Mouse (Mus musculus) adrenal gland, adult 8-10 months (tissue): ENCODE measurements at regions not wholly inside any gene's neighbourhood (a gene's known extent, or its start where the extent isn't known, plus 50 kb on each side); places are given as distances from the start of the nearest gene placed in this dataset.

Experiments used
- DNase-seq: peaks from one replicate; pipeline ENCODE4 v3.0.0; 2022

DNA sequence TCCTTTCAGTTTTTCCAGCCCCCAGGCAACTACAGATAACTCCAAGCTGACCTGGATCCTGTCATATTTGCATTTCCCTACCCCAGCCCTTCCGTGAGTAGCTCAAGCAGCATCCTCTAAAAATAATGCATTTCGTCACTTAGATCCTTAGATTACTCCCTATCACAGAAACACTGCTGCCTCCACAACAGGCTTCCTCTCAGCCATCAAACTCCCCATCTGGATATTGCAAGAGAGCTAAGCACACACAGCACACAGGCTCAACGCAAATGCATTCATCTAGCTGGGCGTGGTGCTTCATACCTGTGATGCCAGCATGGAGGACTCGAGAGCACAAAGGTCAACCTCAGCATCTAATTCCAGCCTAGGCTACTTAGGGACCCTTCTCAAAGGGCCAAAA, 260.9 kb downstream of the Sox4 start:
- DNase-seq, result no peak

DNA sequence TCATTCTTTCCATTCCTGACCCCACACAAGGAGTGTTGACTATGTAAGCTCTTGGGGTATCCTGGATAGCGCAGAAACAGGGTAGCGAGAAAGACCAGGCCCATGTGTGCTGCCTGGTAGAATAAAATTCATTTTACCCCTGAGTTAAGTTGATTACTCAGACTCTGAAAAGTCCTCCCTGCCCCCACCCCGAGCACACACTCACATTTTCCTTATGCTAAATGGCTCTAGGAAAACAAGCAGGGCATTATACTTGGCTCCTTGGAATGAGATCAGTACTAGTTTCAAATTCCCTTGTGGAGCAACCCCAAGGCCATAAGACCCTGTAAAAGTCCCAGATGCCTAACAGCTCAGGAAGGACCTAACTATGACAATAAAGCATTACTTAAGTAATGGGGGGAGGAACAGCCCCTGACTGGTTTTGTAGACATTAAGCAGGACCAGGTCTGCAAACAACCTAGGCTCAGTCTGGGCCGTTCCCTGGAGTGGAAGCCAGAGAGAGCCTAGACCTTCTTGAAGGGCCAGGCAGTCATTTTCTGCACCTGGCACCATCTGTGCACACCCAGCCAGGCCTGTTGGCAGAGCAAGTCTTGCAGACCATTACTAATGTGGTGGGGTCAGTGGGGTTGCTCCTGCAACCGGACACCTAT, 262.9 kb downstream of the Sox4 start:
- no peak for DNase-seq

DNA sequence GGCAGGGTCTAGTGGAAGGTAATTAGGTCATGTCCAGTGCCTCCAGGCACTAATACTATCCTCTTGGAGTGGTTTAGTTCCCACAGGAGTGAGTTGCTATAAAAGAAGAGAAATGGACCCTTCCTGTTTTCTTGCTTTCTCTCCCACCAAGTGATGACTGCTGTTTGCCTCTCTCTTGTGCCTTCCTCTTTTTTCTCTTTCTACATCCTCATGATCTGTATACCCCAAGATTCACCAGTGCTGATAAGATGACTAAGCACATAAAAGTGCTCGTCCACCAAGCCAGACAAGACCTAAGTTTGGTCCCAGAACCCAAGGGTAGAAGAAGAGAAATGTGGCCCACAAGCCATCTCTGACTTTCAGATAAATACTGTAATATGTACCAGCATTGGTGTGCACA, 265.7 kb downstream of the Sox4 start:
- no peak for DNase-seq

DNA sequence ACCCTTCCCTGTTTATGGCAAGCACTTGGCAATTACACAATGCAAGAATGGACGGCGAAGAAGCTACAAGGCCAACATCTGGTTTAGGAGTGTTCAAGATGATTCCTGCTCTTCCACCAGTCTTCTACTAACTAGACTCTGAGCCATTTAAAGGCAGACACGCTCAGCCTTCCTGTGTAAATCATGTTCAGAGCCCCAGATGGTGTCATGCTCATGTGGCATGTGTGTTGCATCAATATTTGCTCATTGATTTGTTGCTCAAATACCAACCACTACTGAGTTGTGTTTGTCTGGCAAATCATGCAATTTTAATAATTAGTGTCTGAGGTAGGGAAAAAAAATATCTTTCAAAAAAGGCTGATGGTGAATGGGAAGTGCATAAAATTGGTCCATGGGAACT, 269.2 kb downstream of the Sox4 start:
- no peak for DNase-seq

DNA sequence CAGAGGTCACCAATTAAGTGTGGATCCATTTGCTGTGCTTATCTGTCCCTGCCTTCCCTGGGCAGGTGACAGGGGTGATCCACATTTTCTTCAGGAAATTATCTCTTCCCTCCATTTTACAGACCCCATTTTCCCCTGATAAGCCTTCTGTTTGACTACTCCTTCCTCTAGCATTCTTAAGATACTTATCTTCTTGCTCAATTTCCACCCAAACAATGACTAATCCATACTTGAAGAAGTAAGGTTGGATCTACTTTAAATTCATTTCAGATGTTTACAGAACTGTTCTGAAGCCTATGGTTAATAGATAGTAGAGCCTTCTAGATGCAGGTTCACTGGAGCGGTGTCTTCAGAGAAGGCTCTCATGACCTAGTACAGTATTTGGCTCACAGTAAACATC, 273.2 kb downstream of the Sox4 start:
- DNase-seq, result no peak

DNA sequence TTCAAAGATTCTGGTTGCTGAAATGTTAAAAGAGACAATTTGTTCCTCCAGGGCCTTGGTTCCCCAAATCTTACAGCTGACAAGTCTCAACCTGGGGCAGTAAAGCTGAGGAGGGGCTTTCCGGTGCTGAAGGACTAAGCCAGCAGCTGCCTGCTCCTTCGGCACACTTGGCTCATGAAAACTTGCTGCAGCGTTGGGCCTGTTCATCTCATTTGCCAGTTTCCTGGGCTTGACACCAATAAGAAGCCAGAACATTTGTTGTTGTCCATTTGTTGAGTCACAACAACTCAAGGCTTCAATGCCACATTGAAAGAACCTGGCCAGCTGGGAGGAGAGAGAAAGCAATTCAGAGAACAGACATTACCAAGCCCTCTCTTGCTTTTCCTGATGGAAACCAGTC, 279.9 kb downstream of the Sox4 start:
- no peak for DNase-seq

DNA sequence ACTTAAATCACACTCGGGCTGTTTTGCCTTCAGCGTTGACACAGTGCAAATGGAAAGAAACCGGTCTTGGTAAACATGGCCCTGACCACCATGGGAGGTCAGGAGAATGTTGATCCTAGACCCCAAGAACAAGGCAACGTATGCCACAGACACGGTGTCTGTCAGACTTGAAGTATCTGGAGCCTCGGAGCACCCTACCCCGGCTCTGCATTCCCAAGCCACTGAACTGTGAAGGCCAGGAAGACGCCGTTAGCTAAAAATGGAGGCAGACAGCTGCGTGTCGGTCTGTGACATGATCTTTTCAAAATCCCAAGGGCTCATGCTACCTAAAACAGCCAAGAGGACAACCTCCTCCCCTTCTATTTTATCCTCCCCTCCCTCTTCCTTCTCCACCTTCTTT, 282.0 kb downstream of the Sox4 start:
- DNase-seq, result no peak

DNA sequence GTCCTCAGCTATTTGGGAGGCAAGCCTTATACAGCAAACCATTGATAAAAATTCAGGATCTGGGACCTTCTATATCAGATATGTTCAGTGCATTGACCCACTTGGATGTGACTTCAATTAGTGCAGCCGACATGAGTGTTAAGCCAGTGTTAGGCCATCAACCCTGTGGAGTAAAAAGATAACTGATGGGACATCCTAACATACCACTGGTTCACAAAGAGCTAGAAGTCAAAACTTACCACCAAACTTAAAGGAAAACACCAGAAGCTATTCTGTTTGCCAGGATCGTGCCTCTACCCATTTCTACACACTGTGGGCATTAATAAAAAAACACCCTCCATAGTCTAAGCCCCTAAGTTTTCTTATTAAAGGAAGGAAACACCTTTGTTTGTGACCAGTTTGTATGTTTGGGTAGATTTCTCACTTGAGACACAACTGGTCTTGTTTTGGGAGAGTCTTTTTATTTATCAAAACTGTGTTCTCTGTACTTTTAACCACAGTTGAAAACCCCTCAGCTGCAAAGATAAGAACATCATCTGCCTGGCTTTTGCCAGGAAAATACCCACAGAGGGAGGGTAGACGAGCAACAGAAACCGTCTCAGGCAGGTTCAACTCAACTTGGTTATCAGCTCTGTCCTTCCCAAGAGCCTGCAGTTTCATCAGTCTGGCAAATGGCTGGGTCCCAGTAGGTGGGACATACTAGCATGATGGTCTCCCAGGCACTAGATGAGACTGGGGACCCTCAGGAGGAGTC, 283.5 kb downstream of the Sox4 start:
- DNase-seq, result no peak

DNA sequence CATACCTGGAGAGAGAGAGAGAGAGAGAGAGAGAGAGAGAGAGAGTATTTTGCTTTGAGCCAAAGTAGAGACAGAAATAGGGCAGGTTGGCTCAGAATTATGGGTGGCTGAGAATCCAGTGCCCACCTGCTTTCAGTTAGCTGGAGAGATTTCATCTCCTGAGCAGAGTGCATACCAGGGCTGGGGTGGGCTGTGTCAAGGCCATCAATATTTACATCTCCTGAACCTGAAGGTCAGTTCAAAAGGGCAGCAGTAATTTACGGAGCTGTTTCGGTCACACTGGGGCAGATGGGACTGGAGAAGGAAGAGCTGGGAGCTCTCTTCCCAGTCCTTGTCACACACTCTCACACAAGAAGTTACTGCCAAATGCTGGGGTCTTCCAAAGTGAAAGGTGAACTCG, 286.7 kb downstream of the Sox4 start:
- no peak for DNase-seq

DNA sequence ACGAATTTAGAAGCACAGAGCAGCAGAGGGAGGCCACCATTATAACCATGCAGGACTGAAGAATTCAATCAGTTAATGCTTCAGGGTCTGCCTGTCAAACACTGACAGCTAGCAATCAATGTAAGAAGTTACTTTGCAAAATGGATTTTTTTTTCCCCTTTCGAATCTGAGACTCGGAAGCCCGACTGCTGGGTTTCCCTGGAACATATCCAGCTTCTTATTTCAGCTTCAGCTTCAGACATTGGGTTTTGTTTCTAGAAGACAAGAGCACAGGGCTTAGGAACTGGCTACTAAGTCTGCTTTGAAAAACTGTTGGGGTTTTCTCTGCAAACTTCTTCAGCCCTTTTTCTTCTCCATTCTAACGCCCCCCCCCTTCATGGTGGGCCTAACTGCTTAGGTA, 288.4 kb downstream of the Sox4 start:
- DNase-seq, result no peak

DNA sequence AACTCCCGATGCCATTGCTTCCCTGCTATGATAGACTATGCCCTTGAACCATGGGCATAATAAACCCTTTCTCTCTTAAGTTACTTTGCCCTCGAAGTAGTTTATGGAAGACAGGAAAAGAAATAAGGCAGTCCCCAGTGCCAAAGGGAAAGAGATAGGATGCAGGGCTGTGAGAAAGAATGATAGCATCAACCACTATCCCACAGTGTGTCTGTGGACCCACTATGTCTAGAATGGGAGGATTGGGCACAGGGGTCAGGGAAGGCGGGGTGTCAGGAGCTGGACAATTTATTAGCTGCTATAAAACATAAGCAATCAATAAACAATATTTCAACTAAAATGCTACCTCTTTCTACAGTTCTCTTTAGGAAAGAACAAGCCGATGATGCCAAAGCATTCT, 288.8 kb downstream of the Sox4 start:
- no peak for DNase-seq

DNA sequence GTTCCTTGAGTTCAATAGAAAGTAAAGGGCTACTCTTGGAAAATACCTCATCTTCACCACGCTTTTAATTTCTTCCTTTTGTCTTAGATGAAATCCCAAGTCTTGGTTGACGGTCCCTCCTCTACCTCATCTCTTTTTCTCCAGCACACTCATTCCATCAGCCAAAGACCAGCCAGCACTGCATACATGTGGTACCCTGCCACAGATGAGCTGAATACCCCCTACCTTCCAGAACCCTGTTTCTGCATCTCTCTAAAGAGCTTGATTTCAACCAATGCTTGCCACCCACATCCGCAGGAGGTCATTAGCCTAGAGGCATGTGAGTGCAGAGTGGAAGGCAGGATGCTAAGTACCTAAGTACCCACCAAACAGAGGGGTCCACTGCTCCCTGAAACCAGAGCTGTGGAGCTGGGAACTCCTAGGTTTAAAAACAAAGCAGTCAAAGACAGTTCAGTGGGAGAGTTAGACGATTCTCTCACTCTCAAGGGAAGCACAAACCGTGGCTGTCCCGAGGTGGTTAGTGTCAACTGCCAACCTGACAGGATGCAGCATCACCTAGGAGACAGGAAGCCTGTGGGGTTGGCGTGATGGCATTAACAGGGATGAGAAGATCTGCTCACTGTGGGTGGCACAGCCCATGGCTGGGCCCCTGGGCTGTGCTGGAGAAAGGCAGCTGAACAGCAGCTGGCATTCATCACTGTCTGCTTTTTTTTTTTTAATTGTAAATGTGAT, 289.4 kb downstream of the Sox4 start:
- no peak for DNase-seq

DNA sequence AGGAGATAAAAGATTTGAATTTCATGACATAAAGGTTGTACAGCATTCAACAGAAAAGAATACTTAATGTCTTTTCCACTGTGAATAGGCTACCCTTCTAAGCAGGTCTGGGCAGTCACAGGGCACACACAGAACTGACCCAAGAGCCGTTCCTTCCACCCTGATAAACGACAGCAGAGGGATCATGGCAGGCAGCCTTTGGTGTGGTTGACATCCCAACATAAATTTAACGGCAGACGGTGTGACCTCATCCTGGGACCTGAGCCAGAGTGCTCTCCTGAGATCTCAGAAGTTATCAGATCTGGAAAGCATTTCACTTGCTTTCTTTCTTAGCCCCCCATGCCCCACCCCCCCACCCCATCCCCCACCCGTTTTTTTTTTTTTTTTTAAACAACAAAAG, 290.1 kb downstream of the Sox4 start:
- peak; percentile 20 for DNase-seq

DNA sequence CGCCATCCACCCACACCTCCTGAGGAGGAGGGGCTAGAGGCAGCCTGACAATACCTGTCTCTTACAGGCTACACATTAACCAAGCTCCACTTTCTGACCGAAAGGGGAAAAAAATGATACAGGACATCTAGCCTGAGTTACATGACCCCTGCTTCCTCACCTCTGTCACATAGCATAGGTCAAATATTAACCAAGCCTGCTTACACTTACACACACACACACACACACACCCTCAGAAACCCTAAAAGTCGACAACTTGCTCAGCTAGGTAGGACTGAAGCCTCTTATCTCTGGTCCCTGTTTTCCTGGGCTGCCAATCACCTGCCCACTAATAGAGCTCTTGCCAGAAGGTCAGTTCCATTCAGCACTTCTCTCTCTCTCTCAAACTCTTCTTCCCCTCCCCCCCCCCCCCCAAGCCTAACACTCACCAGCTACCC, 291.2 kb downstream of the Sox4 start:
- DNase-seq, result no peak

DNA sequence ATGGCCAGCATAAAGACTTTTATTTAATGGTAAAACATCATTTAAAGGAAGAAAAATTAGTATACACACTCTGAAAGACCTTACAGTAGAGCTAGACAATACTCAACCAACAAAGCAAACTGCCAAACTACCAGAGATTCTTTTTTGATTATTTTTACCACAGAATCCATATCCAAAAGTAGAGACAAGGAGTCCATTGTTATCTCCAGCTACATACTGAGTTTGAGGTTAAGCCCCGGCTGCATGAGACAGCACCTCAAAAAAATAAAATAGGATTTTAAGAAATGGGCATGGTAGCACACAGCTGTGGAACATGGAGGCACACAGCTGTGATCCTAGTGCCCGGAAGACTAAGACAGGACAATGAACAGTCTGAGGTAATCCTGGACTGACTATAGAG, 293.4 kb downstream of the Sox4 start:
- DNase-seq, result no peak

DNA sequence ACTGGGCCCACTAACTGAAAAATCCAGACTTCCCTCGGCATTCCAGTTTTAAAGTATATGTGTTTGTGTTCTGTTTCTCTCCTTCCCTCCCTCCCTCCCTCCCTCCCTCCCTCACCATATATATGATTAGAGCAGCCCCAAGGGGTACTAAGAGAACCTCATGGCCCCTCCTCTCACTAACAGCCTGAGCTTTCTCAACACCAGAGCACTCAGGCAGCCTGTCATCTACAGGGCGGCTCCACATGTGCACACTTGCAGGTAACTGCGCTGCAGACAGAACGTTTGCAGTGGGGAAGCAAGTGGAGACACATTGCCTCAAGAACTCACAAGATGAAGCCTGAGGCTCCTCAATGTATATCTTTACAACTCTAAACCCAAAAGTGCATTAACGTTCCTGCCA, 294.9 kb downstream of the Sox4 start:
- no peak for DNase-seq

DNA sequence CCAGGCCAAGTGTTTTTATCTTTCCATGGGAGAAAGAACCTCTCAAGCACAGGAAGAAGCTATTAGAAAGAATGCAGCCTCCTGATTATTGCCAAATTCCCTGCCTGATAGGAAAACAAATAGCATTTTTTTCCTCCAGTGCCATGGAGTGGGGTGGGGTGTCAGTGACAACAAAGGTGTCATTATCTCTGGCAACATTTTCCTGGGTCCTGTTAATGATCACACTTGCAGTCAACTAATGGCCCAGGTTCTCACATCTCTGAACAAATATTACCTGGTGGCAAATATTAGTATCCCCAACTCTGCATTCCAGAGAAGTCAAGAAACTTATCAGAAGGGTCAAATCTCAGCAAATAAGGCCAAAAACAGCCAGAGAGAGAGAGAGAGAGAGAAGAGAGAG, 298.6 kb downstream of the Sox4 start:
- no peak for DNase-seq

DNA sequence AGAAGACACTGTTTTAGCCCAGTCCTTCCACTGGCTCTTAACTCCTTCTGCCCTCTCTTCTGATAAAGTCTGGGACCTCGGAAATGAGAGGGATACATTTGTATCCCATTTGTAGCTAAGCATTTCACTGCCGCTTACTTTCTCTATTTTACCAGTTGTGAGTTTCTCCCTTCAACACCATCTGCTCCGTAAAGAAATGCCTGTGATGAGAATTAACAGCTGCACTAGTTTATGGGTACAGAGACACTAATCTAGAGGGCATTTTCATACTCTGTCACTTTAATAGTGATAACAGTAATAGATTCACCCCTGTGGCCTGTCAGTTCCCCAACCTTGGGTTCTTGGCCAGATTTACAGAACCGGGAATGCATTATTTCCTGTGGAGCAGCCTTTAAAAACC, 300.2 kb downstream of the Sox4 start:
- DNase-seq, result no peak

DNA sequence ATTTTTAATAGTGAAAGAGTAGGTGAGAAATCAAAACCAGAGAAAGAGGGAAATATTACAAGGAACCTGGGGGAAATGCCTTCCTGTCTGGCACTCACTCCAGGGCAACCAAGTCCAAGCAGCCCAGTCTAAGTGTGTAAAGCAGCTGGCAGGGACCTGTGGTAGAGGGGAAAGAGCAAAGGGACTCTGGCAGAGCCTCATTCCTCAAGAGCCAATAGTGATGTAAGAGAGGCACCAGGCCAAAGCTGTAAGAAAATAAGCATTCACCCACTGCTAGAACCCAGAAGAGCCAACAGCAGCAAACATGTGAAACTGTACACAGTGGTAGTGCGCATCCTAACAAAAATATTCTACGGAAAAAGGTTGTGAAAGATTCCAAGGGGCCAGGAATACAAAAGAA, 301.7 kb downstream of the Sox4 start:
- peak; percentile 16 for DNase-seq

DNA sequence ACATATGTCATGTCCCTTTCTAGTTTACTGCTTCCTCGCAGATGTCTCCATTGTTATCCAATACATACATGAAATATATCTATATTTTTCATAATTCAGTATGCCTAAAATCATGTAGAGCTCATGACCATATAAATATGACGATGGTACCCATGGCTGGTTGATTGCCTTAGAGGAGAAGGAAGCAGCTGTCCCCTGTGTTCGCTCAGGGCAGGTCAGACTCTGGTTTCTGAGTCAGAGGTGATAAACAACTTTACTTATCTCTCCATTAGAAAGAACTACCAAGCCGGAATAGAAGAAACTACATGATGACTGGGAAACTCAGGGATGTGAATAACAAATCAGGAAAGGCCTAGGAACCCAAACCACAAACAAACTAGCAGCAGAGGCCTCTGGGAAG, 307.6 kb downstream of the Sox4 start:
- no peak for DNase-seq

DNA sequence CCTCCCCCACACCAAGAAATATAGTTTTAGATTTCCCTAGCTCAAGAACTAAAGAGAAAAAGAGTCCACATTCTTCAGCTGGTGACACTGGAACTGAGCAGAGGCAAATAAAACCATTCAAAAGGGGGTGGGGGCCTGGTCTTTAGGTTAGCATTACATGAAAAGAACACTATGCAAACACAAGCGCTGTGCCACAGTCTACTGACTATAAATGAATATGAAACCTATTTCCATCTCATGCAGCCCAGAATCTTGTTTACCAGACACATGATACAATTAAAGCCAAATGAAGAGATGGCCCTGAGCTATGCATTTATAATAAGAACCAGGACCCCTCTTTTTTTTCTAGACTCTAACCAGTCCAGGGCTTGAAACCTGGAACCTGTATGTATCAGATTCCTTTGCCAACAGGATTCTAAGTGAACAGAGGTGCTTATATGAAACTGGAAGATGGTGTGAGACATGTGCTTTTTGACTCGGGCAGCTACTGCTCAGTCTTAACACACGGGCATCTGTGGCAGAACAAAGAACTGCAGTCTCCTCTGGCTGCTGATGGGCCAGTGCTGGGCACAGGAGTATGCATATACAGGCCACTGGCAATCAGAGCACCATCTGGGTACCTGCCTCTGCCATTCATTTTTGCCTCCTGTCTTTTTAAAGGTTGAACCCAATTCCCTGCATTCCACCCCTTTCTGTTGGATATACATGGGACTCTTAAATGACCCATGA, 308.5 kb downstream of the Sox4 start:
- no peak for DNase-seq

DNA sequence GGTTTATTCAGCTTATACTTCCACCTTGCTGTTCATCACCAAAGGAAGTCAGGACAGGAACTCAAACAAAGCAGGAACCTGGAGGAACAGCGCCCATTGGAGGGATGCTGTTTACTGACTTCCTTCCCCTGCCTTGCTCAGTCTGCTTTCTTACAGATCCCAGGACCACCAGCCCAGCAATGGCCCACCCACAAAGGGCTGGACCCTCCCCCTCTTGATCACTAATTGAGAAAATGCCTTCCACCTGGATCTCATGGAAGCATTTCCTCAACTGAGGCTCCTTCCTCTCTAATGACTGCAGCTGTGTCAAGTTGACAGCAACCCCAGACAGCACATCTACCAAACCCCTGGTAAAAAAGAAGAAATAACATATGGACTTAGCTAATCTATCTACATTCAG, 312.7 kb downstream of the Sox4 start:
- DNase-seq, result no peak

DNA sequence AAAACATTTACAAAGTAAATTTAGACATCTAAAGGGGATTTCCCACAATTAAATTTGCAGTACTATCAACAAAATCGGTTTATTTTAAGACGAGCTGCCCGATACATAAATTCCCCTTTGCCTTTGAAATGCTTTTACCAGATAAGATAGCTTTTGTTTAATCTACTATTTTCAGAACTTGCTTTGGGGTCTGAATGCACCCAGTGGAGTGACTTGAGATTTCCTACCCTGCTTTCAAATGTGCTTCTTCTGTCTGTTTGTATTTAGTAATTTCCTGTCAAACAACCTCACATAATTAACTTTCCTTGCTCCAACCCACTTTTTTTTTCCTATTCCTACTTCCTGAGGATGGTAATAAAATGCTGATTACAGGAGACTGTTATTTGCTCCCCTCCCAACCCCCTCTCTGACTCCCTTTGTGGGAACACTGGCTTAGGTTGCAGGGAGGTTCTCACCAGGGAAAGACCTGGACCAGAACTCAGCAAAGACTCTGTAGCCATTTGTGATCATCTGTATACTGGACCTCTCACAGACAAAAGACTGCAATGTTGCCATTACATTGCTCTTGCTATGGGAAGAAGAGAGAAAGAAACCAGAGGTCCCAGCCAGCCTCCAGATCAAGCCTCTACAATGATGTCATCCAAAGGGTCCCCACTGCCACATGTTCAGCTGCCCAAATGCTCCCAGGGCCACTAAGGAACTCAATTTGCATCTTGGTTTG, 318.1 kb downstream of the Sox4 start:
- no peak for DNase-seq
